Mouse (Mus musculus) urinary bladder, adult 18-20 months (tissue): Measurements from ENCODE around the gene Adh7.

ENCODE experiments used
- DNase-seq, 2 experiments: peaks; one replicate each; pipeline ENCODE4 v3.0.0; 2022; ENCODE audit warnings: low spot score in 2 of 2, mixed read lengths in 2 of 2

Gene Adh7

DNA sequence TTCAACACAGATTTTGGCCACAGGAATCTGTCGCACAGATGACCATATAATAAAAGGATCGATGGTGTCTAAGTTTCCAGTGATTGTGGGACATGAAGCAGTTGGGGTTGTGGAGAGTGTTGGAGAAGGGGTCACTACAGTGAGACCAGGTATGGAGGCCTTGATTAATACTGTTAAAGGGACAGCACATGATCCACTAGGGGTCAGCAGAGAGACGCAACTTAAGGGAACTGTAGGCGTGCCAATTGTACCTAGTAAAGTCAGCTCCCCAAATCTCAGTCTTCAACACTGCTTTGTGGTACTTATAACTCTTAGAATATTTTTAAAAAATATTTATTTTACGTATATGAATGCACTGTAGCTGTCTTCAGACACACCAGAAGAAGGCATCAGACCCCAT is 5.4 kb downstream of the Adh7 start:
- peak in 1 of 2 experiments; percentile 50 for DNase-seq

DNA sequence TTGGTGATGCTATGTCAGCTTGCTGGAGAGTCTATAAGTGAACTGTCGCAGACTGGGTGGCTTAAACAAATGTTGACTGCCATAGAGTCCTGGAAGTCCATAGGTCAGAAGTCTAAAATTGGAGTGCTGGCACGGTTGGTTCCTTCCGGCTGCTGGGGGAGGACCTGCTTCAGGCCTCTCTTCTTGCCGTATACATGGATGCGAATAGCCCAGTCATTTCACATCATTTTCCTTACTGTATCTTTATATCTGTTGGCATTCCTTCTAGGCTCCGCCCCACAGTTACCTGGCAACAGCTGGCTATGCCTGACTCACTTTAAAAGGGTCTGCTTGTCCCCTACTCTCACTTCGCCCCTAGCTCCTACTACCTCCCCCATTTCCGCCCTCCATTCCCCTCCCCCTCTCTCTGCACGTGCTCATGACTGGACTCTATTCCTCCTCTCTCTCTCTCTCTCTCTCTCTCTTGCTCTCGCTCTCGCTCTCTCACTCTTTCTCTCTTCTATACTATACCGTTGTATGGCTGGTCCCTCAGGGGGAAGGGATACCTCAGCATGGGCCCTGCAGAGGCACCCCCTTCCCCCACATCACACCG is 6.9 kb downstream of the Adh7 start:
- no peak for DNase-seq

DNA sequence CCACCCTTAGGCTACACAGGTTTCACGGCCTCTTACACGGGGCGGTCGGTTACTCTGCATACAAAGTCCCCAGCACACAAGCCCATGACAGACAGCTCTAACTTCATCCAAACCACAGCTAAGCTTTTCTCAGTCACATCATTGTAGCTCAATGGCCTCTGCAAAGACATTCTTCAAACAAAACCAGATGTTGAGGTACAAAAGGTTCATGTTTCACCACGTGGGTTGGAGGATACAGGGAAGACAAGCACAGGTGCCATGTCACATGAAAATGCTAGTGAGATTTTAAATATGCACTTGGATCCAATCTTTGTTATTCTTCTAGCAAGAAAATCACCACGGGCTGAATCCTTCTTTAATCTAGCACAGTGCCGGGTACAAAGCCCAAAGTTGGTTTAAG is 7.8 kb downstream of the Adh7 start:
- DNase-seq, result no peak

DNA sequence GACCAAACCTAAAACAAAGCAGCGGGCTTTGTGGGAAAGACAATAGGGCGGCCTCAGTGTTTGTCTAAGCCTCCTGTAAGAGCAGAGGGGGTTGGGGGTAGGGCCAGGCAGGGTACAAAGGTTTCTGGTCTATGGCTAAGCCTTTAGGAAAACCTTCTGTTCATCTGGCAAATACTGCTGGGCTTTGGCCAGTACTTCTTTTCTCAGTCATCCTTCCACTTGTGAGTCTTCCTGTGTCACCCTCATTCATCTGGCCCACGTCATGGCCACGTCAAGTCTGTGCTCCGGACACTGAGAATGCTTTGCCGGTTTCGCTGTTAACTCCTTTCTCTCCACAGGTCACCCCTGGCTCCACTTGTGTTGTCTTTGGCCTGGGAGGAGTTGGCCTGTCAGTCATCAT is 8.3 kb downstream of the Adh7 start:
- no peak for DNase-seq

DNA sequence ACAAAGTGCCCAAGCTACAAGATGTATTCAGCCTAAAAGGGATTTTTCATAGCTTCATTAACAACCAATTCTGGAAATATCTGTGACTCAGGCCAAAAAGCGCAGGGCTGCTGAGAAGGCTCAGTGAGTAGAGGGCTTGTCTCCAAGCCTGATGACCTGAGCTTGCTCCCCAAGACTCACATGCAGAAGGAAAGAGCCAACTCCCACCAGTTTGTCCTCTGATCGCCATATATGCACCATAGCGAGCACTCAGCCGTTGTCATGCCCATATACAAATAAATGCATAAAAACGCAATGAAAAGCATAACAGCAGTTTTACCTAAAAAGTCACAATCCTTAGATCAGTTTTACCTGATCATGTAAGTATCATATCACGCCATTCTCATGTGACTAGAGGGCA is 8.9 kb downstream of the Adh7 start:
- DNase-seq, result no peak

DNA sequence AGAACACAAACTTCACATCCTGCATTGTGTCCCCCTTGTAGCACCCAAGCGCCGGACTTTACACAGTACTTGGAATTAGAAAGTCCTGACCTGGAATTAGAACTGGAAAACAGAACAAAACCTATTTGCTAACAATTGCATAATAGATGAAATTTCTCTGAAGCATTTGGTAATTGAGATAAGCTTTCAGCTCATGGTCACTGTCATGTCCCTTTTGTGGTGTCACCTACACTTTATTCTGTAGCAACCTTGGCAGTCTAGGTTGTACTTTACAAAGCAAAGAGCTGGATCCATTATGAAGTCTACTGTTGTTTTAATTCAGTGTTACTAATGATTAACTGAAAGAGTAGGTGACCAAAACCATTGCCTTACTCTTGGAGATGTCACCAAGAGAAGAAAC is 9.5 kb downstream of the Adh7 start:
- DNase-seq, result no peak

DNA sequence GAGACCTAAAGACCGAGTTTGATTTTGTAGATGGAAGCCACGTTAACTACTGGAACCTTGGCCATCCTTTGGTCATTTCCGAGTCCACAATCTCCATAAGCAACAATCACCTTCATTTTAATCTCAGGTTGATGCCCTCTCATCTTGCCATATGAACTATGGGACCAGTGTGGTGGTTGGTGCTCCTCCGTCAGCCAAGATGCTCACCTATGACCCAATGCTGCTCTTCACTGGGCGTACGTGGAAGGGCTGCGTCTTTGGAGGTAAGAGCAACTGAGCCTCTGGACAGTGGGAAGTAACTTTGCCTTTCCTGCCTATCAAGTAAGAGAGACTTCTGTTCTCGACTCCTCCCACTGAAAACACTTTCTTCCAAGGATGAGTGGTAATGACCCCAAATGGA is 10.2 kb downstream of the Adh7 start:
- no peak for DNase-seq

DNA sequence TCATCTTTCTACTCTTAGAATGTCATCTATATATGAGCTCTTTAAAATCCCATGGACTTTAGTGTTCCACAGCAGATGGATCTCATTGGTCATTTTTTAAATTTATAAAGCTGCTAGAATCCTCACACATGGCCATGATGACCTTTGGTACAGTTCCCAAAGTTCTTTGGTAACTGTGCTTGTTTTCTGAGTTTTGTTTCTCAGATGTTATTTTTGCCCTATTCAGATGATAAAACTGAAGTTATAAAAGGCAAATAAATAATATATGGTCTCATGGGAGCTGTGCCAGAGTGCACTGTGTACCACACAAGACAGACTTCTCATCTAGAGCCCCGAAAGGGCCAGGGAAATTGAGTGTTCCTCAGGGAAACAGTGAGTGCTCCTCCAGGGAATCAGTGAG is 11.9 kb downstream of the Adh7 start:
- no peak for DNase-seq

DNA sequence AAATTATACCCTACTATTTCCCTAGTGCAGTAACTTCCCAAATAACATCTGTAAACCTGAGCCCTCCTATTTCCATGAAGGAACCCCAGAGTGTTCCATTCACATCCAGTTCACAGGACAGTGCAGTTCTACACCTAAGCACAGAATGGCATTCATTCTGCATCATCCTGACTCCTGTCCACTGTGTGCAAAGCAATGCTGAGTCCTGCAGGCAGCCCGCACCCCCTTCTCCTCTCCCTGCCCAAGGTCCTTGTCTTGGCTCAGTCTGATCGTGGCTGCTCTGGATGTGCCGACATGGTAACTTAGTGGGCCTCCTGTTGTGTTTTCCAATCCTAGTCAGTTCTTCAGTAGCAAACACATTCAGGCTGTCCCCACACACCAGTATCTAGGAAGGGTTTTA is 12.7 kb downstream of the Adh7 start:
- no peak for DNase-seq

DNA sequence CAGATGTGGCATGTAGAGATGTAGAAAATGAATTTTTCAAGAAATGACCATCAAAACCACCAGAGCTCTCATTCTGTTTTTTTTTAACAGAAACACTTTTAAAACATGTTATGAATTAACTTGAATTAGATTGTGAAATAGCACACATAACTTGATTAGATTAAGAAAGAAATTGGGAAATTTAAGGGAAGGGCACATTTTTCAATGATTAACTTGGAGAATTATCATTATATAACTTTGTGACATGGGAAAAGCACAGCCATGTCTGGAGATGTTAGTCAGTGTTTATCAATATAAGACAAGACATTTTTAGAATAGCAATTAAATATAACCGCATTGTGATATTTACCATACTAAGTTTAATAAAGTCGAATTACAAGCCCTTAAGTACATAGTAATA is 14.0 kb downstream of the Adh7 start:
- no peak for DNase-seq

DNA sequence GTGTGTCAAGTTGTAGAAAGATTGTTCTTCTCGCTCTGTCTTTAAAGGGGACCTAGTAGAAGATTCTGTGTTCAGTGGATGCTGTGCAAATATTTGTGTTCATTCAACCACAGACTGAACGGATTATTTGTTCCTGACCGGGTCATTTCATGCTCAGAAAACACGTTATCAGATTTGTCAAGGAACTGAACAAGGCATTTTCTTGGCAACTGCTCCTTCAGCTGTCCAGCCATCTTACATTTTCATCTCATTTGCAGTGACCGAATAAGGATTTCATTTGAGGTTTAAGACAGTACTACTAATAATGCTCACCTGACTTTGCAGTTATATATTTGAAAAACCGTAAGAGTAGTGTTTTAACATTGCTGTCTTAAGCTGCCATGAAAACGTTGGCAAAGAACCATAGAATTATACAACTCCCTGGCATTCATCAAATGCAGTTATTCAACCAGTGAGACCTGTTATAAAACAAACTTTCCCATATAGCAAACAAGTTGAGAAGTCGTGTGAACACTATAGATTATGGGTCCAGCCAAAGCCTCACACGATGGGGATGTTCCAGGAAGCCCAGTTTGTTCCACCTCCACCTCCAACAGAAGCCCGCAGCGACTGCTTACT is 19.1 kb downstream of the Adh7 start:
- no peak for DNase-seq

DNA sequence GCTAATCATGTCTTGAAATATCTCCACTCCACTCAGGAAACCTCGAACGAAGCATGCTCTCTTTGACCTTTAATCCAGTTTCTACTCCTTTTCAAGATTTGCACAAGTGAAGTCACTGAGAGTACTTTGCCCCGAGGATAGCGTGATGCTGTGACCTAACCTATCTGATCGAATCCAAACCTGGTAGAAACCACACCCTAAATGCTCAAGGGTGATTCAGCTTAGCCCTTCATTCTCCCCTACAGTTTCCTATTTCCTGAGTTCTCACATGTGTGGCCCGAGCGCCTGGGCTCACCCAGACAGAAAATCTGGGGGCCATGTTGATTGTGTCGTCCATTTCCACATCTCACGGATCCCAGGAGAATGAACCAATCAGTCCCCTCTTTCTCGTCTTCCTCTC is 20.5 kb downstream of the Adh7 start:
- DNase-seq, result no peak

DNA sequence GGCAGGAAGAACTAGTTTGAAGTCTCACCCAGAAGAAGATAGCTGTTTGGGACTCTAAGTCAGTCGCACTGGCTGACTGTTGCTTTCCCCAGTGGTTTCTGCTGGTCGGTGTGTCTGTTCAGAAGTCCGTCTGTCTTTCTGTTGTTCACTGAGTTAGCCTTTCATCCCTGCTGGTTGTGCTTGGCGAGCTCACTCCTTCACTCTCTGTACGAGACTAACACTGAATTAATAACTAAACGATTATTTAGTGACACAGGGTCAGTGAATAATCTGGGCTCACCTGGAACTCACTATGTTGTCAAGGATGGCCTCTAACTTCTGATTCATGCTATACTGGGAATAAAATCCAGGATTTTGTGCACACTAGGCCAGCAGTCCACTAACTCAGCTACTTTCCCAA is 21.9 kb downstream of the Adh7 start:
- no peak for DNase-seq

DNA sequence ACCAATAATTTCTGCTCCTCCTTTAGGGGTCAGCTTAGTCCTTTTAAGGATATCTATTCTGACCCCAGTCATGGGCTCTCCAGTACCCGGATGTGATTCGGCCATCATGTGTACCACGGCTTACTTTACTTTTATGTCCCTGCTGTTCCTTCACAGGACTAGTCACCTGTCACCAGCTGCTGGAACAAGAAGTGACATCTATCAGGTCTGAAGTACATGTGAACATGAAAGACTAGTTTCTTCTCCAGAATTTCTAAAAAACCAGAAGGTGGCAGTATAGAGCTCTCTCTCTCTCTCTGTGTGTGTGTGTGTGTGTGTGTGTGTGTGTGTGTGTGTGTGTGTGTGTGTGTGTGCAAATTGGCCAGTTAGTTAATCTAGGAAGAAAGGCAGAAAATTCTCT is 22.9 kb downstream of the Adh7 start:
- no peak for DNase-seq

DNA sequence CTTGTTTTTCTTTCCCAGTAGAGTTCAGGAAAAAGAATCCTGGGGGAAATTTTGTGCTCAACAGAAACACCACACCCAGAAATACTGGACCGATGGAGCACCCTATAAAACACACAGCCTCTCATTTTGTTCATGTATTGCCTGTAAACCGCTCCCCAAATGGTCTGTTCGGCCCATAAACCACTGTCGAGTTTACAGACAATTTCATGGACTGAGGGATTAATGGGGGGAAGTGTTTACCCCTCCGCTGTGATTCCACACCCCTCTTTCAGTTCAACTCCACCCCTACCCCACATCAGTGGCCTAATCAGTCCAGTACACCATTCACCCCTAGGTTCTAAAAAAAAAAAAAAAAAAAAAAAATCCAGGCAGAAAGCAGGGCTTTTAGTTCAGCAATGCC is 23.4 kb downstream of the Adh7 start:
- peak in 1 of 2 experiments; percentile 30 for DNase-seq

DNA sequence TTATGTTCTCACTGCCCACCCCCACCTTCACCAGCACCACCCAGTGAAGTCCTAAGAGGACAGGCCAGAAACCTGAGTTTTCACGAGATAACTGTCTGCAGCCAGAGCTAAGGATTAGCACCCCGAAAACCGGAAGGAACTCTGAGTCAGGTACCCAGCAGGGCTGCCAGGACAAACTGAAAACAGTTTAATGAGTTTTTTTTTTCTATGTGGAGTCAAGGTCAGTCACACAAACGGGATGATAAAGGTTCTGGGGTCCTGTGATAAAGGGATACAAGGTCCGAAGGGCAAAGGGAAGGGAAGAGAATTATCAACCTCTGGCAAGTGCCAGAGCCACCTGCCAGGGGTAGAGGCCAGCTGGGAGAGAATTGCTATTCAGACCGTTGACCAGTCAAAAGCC is 23.8 kb downstream of the Adh7 start:
- no peak for DNase-seq

DNA sequence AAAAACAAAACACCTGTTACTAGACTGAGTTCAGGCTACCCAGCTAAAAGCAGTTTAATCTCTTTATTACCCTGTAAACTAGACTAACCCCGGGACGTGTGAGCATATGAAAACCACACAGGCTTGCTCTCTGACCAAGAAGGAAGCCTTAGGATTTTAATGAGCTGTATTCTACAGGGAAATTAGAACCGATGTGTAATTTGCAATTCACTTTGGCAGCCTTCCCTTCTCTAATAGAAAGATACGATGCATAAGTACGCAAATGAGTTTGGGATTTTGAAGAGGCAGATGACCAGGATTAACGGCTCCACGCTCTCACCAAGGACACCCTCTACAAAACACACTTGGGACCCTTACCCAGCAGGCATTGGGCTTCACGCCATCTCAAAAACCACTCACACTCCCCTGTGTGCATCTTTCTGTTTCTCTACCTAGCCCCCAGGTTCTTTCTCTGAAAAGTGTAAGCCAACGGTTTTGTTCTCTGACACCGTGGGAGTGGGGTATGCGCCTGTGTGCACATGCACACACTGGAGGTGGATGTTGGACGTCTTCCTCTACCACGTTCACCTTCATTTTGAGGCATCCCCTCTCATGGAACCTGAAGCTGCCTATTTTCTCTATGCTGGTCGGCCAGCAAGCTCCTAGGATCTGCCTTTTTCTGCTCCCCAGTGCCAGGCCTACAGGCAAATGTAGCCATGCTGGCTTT is 24.6 kb downstream of the Adh7 start:
- no peak for DNase-seq

DNA sequence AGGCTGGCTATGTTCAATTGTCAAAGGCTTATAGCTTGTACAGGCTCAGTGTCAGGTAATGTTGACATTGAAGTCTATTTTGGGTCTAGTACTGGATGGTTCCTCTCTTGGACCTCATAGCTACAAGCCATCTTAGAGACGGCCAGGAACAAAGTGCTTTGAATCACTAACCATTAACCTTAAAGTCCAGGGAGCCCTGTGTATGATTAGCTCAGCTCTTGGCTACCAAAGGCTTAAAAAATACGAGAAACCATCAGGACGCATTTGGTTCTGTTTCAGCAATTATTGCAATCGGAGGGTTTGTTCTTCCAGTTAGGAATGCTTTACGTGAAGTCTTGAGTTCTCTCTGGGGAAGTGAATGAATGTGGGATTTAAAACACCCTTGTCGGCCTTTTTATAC is 25.4 kb downstream of the Adh7 start:
- DNase-seq, result no peak

DNA sequence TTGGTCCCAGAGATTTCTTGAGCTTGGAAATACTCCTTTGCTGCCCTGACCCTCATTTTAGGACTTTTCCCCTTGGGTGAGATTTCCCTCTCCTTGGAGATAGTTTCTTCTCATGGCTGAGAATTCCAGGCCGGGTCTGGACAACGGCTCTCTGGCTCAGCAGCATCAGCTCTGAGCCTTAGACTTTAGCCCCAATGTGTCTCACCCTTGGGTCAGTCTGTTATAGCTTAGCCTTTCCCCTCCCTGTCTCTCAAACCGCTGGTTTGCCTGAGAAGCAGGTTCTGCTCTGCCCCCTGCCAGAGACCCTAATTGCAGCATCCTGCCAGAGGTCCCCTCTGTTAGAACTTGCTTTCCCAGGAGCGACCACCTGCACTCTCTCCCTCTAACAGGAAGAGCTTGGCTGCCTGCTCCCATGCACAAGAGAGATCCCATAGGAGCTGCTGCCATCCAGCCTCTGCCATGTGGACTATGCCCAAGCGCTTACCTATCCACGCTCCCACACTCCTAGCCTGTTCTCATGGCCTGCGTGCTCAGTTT is 26.8 kb downstream of the Adh7 start:
- DNase-seq, result no peak

DNA sequence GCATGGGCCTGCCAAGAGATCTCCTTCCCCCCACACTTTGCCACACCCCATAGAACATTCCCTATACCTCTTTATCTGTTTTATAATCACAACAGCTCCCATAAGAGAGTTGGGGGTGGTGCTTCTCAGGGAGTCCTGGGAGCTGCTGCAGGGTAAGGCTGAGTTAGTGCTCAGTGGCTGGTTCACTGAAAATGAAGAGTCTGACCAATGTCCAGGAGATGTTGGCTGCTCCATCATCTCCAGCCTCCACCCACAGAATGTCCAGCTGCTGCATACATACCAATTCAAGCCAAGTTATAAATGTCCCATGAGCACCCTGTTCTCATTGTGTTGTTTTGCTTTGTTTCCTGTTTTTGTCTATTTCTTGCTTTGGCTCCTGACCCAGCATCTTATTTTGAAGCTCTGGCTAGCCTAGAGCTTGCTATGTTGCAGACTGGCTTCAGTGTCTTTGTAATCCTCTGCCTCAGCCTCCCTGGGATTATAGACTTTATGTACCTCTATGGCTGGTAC is 29.0 kb downstream of the Adh7 start:
- DNase-seq, result no peak

DNA sequence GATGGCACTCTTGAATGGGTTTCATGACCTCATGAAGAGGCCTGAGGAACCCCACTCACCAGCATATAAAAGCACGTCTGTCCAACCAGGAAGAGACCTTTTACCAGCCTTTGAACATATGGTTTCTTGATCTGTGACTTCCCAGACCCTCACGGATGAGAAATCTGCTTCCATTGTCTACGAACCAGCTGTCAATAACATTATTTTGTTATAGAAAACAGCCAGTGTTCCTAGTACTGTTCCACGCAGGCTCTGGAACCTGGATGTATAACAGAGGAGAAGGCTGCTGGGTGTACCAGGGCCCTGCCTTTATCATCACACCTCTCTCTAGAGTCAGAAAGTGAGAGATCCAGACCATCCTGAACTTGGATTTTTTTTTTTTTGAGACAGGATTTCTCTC is 29.7 kb downstream of the Adh7 start:
- no peak for DNase-seq

DNA sequence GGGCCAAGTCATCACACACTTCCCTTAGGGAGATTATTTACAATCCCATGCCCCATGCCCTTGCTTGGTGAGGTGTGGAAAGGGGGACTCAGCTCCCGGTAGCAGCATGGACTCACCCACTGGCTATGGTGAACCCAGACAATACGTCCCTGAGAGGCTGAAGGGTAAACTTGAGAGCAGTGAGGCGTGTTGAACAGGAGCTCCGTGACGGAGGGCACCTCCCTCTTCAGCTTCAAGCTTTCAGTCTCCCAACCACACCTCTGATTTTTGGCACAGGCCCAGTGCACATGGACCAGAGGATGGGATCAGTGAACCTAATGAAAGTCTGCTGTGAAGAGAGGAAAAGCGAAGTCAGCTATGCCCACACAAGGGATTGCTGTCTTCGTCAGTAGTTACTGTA is 30.5 kb downstream of the Adh7 start:
- DNase-seq, result no peak

DNA sequence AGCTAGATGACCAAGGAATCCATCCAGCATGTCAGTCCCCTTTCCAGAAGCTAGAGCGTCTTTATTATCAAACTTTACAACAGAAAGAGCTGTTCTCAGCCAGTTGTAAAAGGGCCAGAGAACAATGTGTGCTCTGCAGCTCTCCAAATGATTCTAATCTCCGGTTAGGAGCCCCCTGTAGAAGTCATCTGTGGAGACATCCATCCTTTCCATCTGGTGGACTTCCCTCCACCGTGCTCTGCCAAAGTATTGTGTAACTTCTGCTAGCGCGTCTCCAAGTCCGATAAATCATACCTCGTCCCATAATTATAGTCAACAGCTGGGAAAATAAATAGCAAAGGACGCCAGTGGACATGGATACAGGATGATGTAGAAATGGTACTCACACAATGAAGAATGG is 31.2 kb downstream of the Adh7 start:
- DNase-seq, result peak in 1 of 2 experiments; percentile 59
